12 mouse cellular contexts compared by ENCODE assay signal in the genomic region with DNA sequence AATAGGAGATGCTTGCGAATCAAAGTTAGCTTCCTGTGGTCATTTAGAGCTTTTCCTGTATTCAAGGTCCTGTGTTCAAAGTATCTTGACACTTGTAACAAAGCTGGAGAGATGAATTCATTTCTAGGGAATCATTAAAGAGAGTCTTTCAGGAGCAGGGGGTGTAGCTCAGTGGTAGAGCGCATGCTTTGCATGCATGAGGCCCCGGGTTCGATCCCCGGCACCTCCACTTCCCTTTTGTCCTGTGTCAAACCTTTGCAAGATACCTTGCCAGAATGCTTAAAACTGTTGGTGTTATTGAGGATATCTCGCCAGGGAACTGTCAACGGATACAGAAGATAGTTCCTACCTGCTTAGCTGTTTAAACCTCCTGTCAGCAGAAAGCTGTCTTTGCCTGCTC. TPM values are rescaled to one million over a fixed set of nuclear protein-coding genes. Genes with fewer than 3 reads are reported as not detected.
DNase-seq lines count a peak whose midpoint lies in the region; ATAC-seq and TF ChIP-seq lines count a peak whose summit lies in the region.
"Had no signal": no experiment of that assay in that cellular context is flagged by ENCODE, and none has a peak within 500 bp of the region (broad histone marks: within the 10 kb centered on the region; RNA-seq: fewer than 3 reads in every experiment).

No protein-coding gene starts in this region.

- no peak for TF ChIP-seq CTCF in lung, embryonic 14.5 days (IDR thresholded peaks at IDR 0.05; ENCODE audit: low read depth)

- H3K27me3 ChIP-seq in lung, embryonic 14.5 days (ENCODE audit: insufficient read depth, low read length) = no peaks in the 10 kb centered on the region
- peaks cover 6% of the 10 kb centered on the region; the same call in 1 of the 2 replicates for H3K27me3 ChIP-seq in heart, embryonic 12.5 days (replicated peaks)

- H3K9me3 ChIP-seq in lung, embryonic 14.5 days (ENCODE audit: low read depth, low read length) = no peaks in the 10 kb centered on the region
- 0 out of 2 replicates have a peak, but pooled peaks cover 4% of the 10 kb centered on the region for H3K9me3 ChIP-seq in heart, embryonic 12.5 days (replicated peaks)

- H3K4me1 ChIP-seq in lung, embryonic 14.5 days (ENCODE audit: insufficient read depth) = no peaks in the 10 kb centered on the region
- peaks cover 12% of the 10 kb centered on the region; the same call in 1 of the 2 replicates for H3K4me1 ChIP-seq in heart, embryonic 12.5 days (replicated peaks)

- H3K36me3 ChIP-seq in lung, embryonic 14.5 days (ENCODE audit: insufficient read depth) = no peaks in the 10 kb centered on the region
- no peaks in the 10 kb centered on the region for H3K36me3 ChIP-seq in heart, embryonic 12.5 days

- no peak overlapping the region for H3K27ac ChIP-seq in lung, embryonic 14.5 days (ENCODE audit: low read depth)
- no peak overlapping the region for H3K27ac ChIP-seq in heart, embryonic 12.5 days (ENCODE audit: poor library complexity, severe bottlenecking)

- H3K4me2 ChIP-seq in lung, embryonic 14.5 days = no peak overlapping the region
- no peak overlapping the region for H3K4me2 ChIP-seq in heart, embryonic 12.5 days

- no peak overlapping the region for H3K9ac ChIP-seq in lung, embryonic 14.5 days
- no peak overlapping the region for H3K9ac ChIP-seq in heart, embryonic 12.5 days

- no peak overlapping the region for H3K4me3 ChIP-seq in lung, embryonic 14.5 days (ENCODE audit: low read depth, low read length)
- no peak overlapping the region for H3K4me3 ChIP-seq in heart, embryonic 12.5 days

- no peak for ATAC-seq in lung, embryonic 14.5 days (ENCODE audit: insufficient read depth)
- ATAC-seq in megakaryocyte progenitor cell, adult 5-6 weeks (replicated peaks; ENCODE audit: poor library complexity) = peak; percentile 65
- ATAC-seq in heart, embryonic 12.5 days (ENCODE audit: insufficient number of reproducible peaks, low FRiP score) = no peak

- 14% methylated on average over 7 of the region's 7 CpGs for WGBS in lung, embryonic 14.5 days
- 16% methylated on average over 7 of the region's 7 CpGs for WGBS in heart, embryonic 12.5 days

- DNase-seq in lung, embryonic 14.5 days = peak; percentile 77
- DNase-seq in lung, postnatal 25 days (ENCODE audit: low spot score) = no peak
- DNase-seq in MN1 (ENCODE audit: low spot score) = peak; percentile 42
- DNase-seq in embryo, embryonic 9.5 days (ENCODE audit: extremely low spot score) = peak; percentile 90
- DNase-seq in kidney, adult 9 months = no peak
- no peak for DNase-seq in spleen, postnatal 36 days (ENCODE audit: low spot score in 2 of 2)
- DNase-seq: lung, postnatal 14 days had no signal

RNA-seq across cellular contexts. Expression of a gene that starts 51.7 kb away (rescaled TPM):
- not detected in 2 replicates for polyA plus RNA-seq in lung, embryonic 14.5 days (2014; fragmentation: Nextera tagmentation; extraction: Ambion mirVana)
- not detected in 2 replicates for total RNA-seq in megakaryocyte progenitor cell, adult 5-6 weeks (2015)
- not detected in 2 replicates for total RNA-seq in megakaryocyte progenitor cell, adult 5-6 weeks (2017)
- polyA plus RNA-seq in heart, embryonic 12.5 days (2016; fragmentation: Nextera tagmentation; extraction: Ambion mirVana) = not detected in 2 replicates
- total RNA-seq: common myeloid progenitor, adult 5-6 weeks; hematopoietic stem cell, adult 5-6 weeks had no signal
- polyA plus RNA-seq: spleen, adult 2 months had no signal

Comparison
In these comparisons a context has a peak if more than half of its experiments do, and no peak if none do; other contexts are left out.
1. DNase-seq: peak in lung, embryonic 14.5 days (single experiment), MN1 (single experiment) and embryo, embryonic 9.5 days (single experiment); none in lung, postnatal 25 days (single experiment), kidney, adult 9 months (single experiment) and spleen, postnatal 36 days (0 of 2).